Mouse (Mus musculus) G1E (cell line): Measurements from ENCODE around the gene Lonp1. TPM values are rescaled to one million over a fixed set of nuclear protein-coding genes. Genes with fewer than 3 reads are reported as not detected.

Source experiments
- ATAC-seq: 2 replicates; pipeline ENCODE4 v1.8.0; 2016; ENCODE audit warnings: mild to moderate bottlenecking; ENCODE audit not compliant: insufficient number of reproducible peaks, poor library complexity, low FRiP score, severe bottlenecking; ENCODE audit errors: extremely low read depth
- DNase-seq: peaks from one replicate; pipeline ENCODE4 v3.0.0; 2012; ENCODE audit warnings: low spot score
- H3K27me3 ChIP-seq: 2 replicates; pipeline ENCODE4 v1.6.1; 2012; ENCODE audit warnings: mild to moderate bottlenecking, low read length, inconsistent platforms; ENCODE audit not compliant: insufficient read depth
- H3K36me3 ChIP-seq: replicated peaks from 2 replicates; pipeline ENCODE3; 2012; ENCODE audit warnings: mild to moderate bottlenecking, inconsistent platforms
- H3K4me1 ChIP-seq: 2 replicates; pipeline ENCODE4 v1.6.1; 2012; ENCODE audit warnings: low read depth, low read length, inconsistent platforms, mixed read lengths; ENCODE audit not compliant: insufficient read depth
- H3K4me3 ChIP-seq: 2 replicates; pipeline ENCODE4 v1.5.1; 2012; ENCODE audit warnings: low read depth, mild to moderate bottlenecking, inconsistent platforms, low read length, moderate library complexity, mixed read lengths
- H3K9me3 ChIP-seq: replicated peaks from 2 replicates; pipeline ENCODE4 v1.6.1; 2012; ENCODE audit warnings: inconsistent platforms
- CTCF ChIP-seq: IDR thresholded peaks from 2 replicates; pipeline ENCODE4 v1.5.1; 2012; ENCODE audit warnings: low read depth, low read length, inconsistent platforms, mixed read lengths
- GATA1 ChIP-seq: IDR thresholded peaks from 2 replicates; pipeline ENCODE4 v1.6.1; 2012; ENCODE audit warnings: borderline replicate concordance, low read length, inconsistent platforms, mixed read lengths
- GATA2 ChIP-seq: IDR thresholded peaks from 2 replicates; pipeline ENCODE4 v1.6.1; 2012; ENCODE audit warnings: low read depth, low read length, inconsistent platforms, borderline replicate concordance
- POLR2AphosphoS5 ChIP-seq: IDR thresholded peaks from 2 replicates; pipeline ENCODE4 v1.6.1; 2012; ENCODE audit warnings: low read depth, low read length, inconsistent platforms; ENCODE audit not compliant: insufficient replicate concordance
- TAL1 ChIP-seq: conservative IDR thresholded peaks from 2 replicates; pipeline ENCODE4 v1.6.1; 2012; ENCODE audit warnings: low read depth, low read length, inconsistent platforms, mixed read lengths
- polyA plus RNA-seq: library from polyadenylated mRNA; stranded (reverse); fragments of >175 nt; gene quantifications from 2 replicates; pipeline ENCODE4 v1.2.3, GENCODE M21; 2012
- total RNA-seq, 2 experiments: library from RNA; stranded (forward) in 1 of 2; stranded (reverse) in 1 of 2; fragments of 200-1000 nt in 1 of 2; fragments of >200 nt in 1 of 2; fragmentation: Nextera tagmentation in 1 of 2; gene quantifications; 2 replicates each; pipeline ENCODE4 v1.2.3; 2014 to 2017

Lonp1 gene
- total and polyA plus RNA-seq, 3 experiments = 67.8 to 174 (median 103) TPM

DNA sequence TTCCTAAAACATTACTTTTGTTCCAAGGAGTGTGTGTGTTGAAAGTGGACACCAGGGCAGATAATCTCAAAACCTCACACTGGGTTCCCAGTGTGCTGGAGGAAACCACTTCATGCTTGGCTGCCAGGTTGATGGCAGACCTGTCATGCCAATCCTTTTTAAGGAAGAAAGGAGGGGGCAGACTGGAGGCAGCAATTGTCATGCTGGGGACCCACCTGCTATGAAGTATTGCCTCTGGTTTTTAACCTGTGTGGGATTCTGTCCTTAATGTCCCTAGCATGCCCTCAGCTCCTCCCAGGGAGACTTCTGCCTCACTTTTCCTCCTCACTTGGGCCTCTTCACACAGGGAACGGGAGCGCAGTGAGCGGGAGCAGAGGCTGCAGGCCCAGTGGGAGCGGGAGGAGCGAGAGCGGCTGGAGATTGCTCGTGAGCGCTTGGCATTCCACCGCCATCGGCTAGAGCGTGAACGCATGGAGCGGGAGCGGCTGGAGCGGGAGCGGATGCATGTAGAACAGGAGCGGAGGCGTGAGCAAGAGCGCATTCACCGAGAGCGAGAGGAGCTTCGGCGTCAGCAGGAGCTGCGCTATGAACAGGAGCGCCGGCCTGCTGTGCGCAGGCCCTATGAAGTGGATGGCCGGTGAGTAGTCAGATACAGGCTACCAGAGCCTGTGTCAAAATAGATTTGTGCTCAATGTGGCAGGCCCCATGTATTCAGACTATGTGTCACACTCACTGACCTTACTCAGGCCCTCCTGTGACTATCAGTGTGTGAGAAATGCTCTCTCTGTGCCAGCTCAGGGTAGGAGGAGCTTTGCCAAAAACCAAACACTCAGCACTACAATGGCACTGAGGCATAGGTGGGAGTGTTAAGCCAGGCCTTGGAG lies 23.3 kb downstream of the Lonp1 start:
- Histone ChIP-seq H3K9me3 (no peaks in the 10 kb centered on the region), H3K27me3 (no peaks in the 10 kb centered on the region), H3K4me1 (peaks cover 48% of the 10 kb centered on the region), H3K4me3 (no peak overlapping the region), H3K36me3 (peaks cover 95% of the 10 kb centered on the region)
- ATAC-seq (no peak), DNase-seq (no peak)
- no peak for TF ChIP-seq GATA2
- no peak for TF ChIP-seq GATA1

DNA sequence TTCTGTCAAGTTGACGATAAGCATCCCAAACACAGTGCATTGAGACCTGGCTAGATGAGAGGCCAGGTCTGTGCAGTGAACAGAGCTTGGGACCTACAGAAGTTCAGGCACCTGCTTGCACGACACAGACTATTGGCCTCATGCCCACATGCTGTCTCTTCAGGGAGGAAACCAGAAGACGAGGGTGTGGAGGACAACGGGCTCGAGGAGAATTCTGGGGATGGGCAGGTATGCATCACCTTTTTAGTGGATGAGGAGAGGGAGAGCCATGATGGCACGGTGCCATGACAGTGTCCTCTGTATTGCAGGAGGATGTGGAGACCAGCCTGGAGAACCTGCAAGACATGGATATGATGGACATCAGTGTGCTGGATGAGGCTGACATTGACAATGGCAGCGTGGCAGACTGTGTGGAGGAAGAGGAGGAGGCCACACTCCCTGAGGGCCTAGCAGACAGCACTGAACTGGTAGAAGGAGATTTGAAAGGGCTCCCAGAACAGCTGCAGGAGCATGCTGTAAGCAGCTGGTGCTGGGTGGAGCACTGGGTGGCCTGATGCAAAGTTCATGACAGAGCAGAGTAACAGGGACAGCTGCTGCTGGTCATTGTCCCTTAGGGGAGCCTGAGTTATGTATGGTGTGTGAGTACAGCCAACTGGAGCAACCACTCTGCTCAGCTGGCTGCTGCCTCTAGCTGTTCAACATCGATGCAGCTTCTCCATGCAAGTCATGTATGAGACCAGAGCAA lies 33.0 kb downstream of the Lonp1 start:
- no peak for DNase-seq
- peaks cover 44% of the 10 kb centered on the region for H3K4me1 ChIP-seq
- ATAC-seq = no peak
- no peaks in the 10 kb centered on the region for H3K27me3 ChIP-seq
- no peaks in the 10 kb centered on the region for H3K9me3 ChIP-seq
- no peak for TF ChIP-seq POLR2AphosphoS5
- TF ChIP-seq GATA2 = no peak
- no peak for TF ChIP-seq TAL1
- TF ChIP-seq CTCF = no peak
- TF ChIP-seq GATA1 = no peak
- peaks cover 97% of the 10 kb centered on the region for H3K36me3 ChIP-seq
- no peak overlapping the region for H3K4me3 ChIP-seq

DNA sequence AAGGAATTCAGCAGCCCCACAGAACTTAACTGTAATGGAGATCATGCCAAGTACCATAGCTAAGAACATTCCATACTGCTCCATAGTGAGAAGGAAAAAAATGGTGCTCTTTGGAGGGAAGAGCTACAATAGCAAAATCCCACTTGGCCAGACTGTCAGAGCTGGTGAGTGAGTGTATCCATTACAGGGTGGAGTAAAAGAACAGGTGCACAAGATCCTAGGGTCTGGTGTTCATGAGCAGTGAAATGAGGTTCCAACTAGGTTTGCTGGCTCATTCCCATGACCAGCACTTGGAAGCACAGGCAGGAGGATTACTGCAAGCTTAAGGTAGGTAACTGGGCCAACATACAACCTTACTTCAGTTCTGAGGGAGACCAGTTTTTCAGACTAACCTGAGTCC lies 34.1 kb downstream of the Lonp1 start:
- Histone ChIP-seq H3K4me1 (peaks cover 49% of the 10 kb centered on the region), H3K4me3 (no peak overlapping the region), H3K27me3 (no peaks in the 10 kb centered on the region), H3K36me3 (peaks cover 100% of the 10 kb centered on the region), H3K9me3 (no peaks in the 10 kb centered on the region)
- TF ChIP-seq CTCF = no peak
- TF ChIP-seq TAL1 = no peak
- no peak for TF ChIP-seq GATA1
- ATAC-seq = no peak
- DNase-seq = no peak

DNA sequence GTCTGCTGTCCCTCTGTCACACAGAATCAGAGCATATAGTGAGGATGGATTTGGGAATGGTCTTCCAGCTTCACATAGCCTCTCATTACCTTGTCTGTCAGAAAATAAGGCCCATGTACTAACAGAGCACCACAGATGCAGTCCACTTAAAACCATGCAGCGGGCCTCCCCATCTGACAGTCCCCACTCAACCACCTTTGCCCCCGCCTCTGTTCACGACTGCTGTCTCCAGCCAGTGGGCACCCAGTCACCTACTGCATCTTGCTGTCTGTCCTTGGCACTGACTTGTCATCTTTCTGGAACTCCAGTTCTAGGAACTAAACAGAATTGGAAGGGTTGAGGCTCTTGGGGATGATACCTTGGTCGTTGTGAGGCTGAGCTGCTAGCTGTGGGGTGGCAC lies 37.8 kb downstream of the Lonp1 start:
- TF ChIP-seq GATA2 (no peak), CTCF (no peak), POLR2AphosphoS5 (no peak), TAL1 (no peak), GATA1 (no peak)
- DNase-seq (no peak), ATAC-seq (no peak)
- H3K4me3 ChIP-seq = no peak overlapping the region; the same call in 1 of the 2 replicates
- H3K36me3 ChIP-seq = peaks cover 81% of the 10 kb centered on the region
- H3K9me3 ChIP-seq = no peaks in the 10 kb centered on the region
- H3K27me3 ChIP-seq = no peaks in the 10 kb centered on the region
- peaks cover 64% of the 10 kb centered on the region for H3K4me1 ChIP-seq

DNA sequence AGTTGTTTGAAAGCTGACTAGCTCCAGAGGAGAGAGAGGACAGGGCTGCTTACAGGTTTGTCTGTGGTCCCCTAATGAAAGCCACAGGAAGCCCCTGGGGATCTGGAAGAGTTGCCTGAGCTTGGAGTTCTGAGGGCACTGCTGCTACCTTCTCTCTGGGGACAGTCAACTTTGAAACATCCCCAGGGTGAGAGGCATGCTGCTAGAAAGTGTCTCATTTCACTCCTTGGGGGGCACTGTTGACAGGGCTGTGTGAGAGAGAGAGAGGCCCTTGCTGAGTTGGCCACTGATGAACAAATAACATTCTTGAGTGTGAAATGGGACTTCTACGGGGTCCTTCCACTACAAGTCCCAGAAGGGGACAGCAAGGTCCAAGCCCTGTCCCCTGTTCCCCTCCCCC lies 38.9 kb downstream of the Lonp1 start:
- no peaks in the 10 kb centered on the region for H3K27me3 ChIP-seq
- H3K9me3 ChIP-seq = no peaks in the 10 kb centered on the region
- TF ChIP-seq POLR2AphosphoS5 (no peak), GATA2 (no peak), CTCF (no peak), GATA1 (no peak), TAL1 (no peak)
- H3K4me1 ChIP-seq = peaks cover 64% of the 10 kb centered on the region
- DNase-seq = no peak
- H3K4me3 ChIP-seq = no peak overlapping the region; the same call in 1 of the 2 replicates
- ATAC-seq = no peak
- H3K36me3 ChIP-seq = peaks cover 77% of the 10 kb centered on the region

DNA sequence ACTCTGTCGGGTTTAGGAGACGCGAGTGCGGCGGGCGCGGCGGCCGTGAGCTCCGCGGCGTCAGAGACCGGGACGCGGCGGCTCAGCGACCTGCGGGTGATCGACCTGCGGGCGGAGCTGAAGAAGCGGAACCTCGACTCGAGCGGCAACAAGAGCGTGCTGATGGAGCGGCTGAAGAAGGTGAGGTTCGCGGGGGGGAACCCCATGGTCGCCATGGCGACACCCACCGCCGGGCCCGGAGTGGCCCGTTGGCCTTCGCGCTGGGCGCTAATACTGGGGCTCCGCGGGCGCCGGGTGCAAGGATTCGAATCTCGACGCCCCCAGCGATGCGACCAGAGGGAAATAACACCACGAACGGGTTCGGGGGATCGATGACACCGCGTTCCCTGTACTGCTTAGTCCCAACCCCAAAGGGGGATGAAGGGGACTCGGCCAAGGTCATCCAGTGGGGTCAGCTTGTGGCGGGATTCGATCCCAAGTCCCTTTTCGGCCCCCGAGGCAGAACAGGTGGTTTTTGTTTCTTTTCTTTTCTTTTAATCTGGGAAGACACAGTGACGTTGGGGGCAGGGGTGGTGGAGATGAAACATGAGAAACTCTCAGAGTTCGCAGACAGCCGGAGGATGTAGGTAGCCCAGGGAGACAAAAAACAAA lies 41.4 kb downstream of the Lonp1 start:
- H3K36me3 ChIP-seq = peaks cover 77% of the 10 kb centered on the region
- H3K4me1 ChIP-seq = peaks cover 71% of the 10 kb centered on the region
- peak; percentile 39 for DNase-seq

More for the DNA sequence above, 41.4 kb downstream of the Lonp1 start:
- Histone ChIP-seq H3K4me3 (peak overlapping the region; percentile 91), H3K9me3 (no peaks in the 10 kb centered on the region), H3K27me3 (no peaks in the 10 kb centered on the region)
- ATAC-seq = no peak
- TF ChIP-seq CTCF (no peak), POLR2AphosphoS5 (no peak), GATA1 (no peak)
